12 mouse cellular contexts compared by ENCODE assay signal in genomic region chr17:36225231-36225824, GRCm38 (mm10). TPM values are rescaled to one million over a fixed set of nuclear protein-coding genes. Genes with fewer than 3 reads are reported as not detected.
A peak's percentile ranks its signal among the peaks of the same experiment; 100 is the strongest.
DNase-seq lines count a peak whose midpoint lies in the region; ATAC-seq and TF ChIP-seq lines count a peak whose summit lies in the region.
"Had no signal": no experiment of that assay in that cellular context is flagged by ENCODE, and none has a peak within 500 bp of the region (broad histone marks: within the 10 kb centered on the region; RNA-seq: fewer than 3 reads in every experiment).

No protein-coding gene starts in this region.

- 8% methylated on average over 9 of the region's 9 CpGs for WGBS in hindbrain, embryonic 13.5 days
- WGBS in hindbrain, embryonic 11.5 days, result 6% methylated on average over 9 of the region's 9 CpGs
- WGBS in stomach, postnatal 0 days, result 12% methylated on average over 9 of the region's 9 CpGs

- H3K4me2 ChIP-seq in hindbrain, embryonic 13.5 days, result peak overlapping the region; percentile 9; the same call in 1 of the 2 replicates
- H3K4me2 ChIP-seq in hindbrain, embryonic 11.5 days (replicated peaks; ENCODE audit: low read depth, low read length), result no peak overlapping the region
- no peak overlapping the region for H3K4me2 ChIP-seq in stomach, postnatal 0 days (replicated peaks; ENCODE audit: low read depth)

- H3K27ac ChIP-seq in hindbrain, embryonic 13.5 days, result no peak overlapping the region
- no peak overlapping the region for H3K27ac ChIP-seq in hindbrain, embryonic 11.5 days (ENCODE audit: low read depth, low read length)
- H3K27ac ChIP-seq in stomach, postnatal 0 days (replicated peaks), result no peak overlapping the region
- H3K27ac ChIP-seq: liver, embryonic 14.5 days had no signal

- no peaks in the 10 kb centered on the region for H3K9me3 ChIP-seq in hindbrain, embryonic 13.5 days
- no peaks in the 10 kb centered on the region for H3K9me3 ChIP-seq in hindbrain, embryonic 11.5 days (ENCODE audit: control insufficient read depth, low read length)
- no peaks in the 10 kb centered on the region for H3K9me3 ChIP-seq in stomach, postnatal 0 days (ENCODE audit: control insufficient read depth, low read length)
- H3K9me3 ChIP-seq: G1E had no signal

- no peak for TF ChIP-seq CTCF in stomach, postnatal 0 days (IDR thresholded peaks at IDR 0.05; ENCODE audit: low read depth)

- no peak for DNase-seq in hindbrain, embryonic 11.5 days (ENCODE audit: low spot score)
- peak; percentile 50 for DNase-seq in testis, postnatal 10 days (ENCODE audit: low spot score)
- DNase-seq in testis, postnatal 14 days (ENCODE audit: low spot score), result no peak
- peak; percentile 10 for DNase-seq in heart, postnatal 4 days
- DNase-seq in stomach, postnatal 0 days (ENCODE audit: low spot score), result no peak
- no peak for DNase-seq in ovary, adult 18-20 months (ENCODE audit: low spot score)
- DNase-seq: kidney, adult 2 months had no signal

- no peak; the same call in 1 of the 2 replicates for ATAC-seq in hindbrain, embryonic 13.5 days (ENCODE audit: low FRiP score)
- ATAC-seq in hindbrain, embryonic 11.5 days (ENCODE audit: low FRiP score), result no peak
- peak; percentile 21; the same call in 1 of the 2 replicates for ATAC-seq in stomach, postnatal 0 days (ENCODE audit: low FRiP score, low TSS enrichment)

- no peaks in the 10 kb centered on the region for H3K36me3 ChIP-seq in hindbrain, embryonic 13.5 days
- H3K36me3 ChIP-seq in hindbrain, embryonic 11.5 days (ENCODE audit: control insufficient read depth, insufficient read depth, low read length), result no peaks in the 10 kb centered on the region
- H3K36me3 ChIP-seq in stomach, postnatal 0 days (ENCODE audit: control insufficient read depth, insufficient read depth, low read length), result no peaks in the 10 kb centered on the region
- H3K36me3 ChIP-seq: G1E had no signal

- 0 out of 2 replicates have a peak, but pooled peaks cover 5% of the 10 kb centered on the region for H3K4me1 ChIP-seq in hindbrain, embryonic 13.5 days (replicated peaks)
- no peaks in the 10 kb centered on the region for H3K4me1 ChIP-seq in hindbrain, embryonic 11.5 days (replicated peaks; ENCODE audit: control insufficient read depth, insufficient read depth, low read length)
- no peaks in the 10 kb centered on the region for H3K4me1 ChIP-seq in stomach, postnatal 0 days (replicated peaks; ENCODE audit: control insufficient read depth, insufficient read depth)

- no peak for TF ChIP-seq EP300 in stomach, postnatal 0 days (optimal IDR thresholded peaks at IDR 0.05)

- peaks cover 43% of the 10 kb centered on the region for H3K27me3 ChIP-seq in hindbrain, embryonic 13.5 days
- H3K27me3 ChIP-seq in hindbrain, embryonic 11.5 days (ENCODE audit: control insufficient read depth, insufficient read depth, low read length), result peaks cover 21% of the 10 kb centered on the region
- peaks cover 5% of the 10 kb centered on the region; the same call in 1 of the 2 replicates for H3K27me3 ChIP-seq in stomach, postnatal 0 days (ENCODE audit: control insufficient read depth, insufficient read depth, low read length)

- H3K9ac ChIP-seq in hindbrain, embryonic 13.5 days, result no peak overlapping the region
- no peak overlapping the region for H3K9ac ChIP-seq in hindbrain, embryonic 11.5 days (ENCODE audit: low read depth, low read length)
- H3K9ac ChIP-seq in stomach, postnatal 0 days (ENCODE audit: low read length), result no peak overlapping the region
- H3K9ac ChIP-seq: liver, embryonic 14.5 days had no signal

- H3K4me3 ChIP-seq in hindbrain, embryonic 13.5 days, result no peak overlapping the region
- no peak overlapping the region for H3K4me3 ChIP-seq in hindbrain, embryonic 11.5 days (ENCODE audit: low read depth, low read length)
- H3K4me3 ChIP-seq in stomach, postnatal 0 days (ENCODE audit: low read depth, low read length), result no peak overlapping the region

RNA-seq across cellular contexts. Expression of gene Rpp21, which starts 32.5 kb away (rescaled TPM):
- 104 and 122 TPM in 2 replicates for polyA plus RNA-seq in hindbrain, embryonic 13.5 days (2015; fragmentation: Nextera tagmentation; extraction: Ambion mirVana)
- 86.4 and 91.0 TPM in 2 replicates for polyA plus RNA-seq in hindbrain, embryonic 11.5 days (2014; fragmentation: Nextera tagmentation; extraction: Ambion mirVana)
- total RNA-seq in heart, postnatal 4 days (2021), result 10 to 100 TPM; 35.0 to 43.1 TPM
- 126 TPM in 2 replicates for polyA plus RNA-seq in stomach, postnatal 0 days (2015; fragmentation: Nextera tagmentation; extraction: Ambion mirVana)

RNA-seq across cellular contexts. Expression of gene H2-T3, which starts 35.2 kb away (rescaled TPM):
- not detected in 2 replicates for polyA plus RNA-seq in hindbrain, embryonic 13.5 days (2015; fragmentation: Nextera tagmentation; extraction: Ambion mirVana)
- not detected in 2 replicates for polyA plus RNA-seq in hindbrain, embryonic 11.5 days (2014; fragmentation: Nextera tagmentation; extraction: Ambion mirVana)
- total RNA-seq in heart, postnatal 4 days (2021), result not detected
- 0.04 TPM in 1 of 2 replicates, not detected in the other for polyA plus RNA-seq in stomach, postnatal 0 days (2015; fragmentation: Nextera tagmentation; extraction: Ambion mirVana)
- total RNA-seq: layer of hippocampus, postnatal 10 days had no signal
- polyA plus RNA-seq: embryonic facial prominence, embryonic 14.5 days; G1E; kidney, adult 2 months; liver, embryonic 14.5 days had no signal

RNA-seq across cellular contexts. Expression of gene Trim39, which starts 46.7 kb away (rescaled TPM):
- 28.3 and 29.7 TPM in 2 replicates for polyA plus RNA-seq in hindbrain, embryonic 13.5 days (2015; fragmentation: Nextera tagmentation; extraction: Ambion mirVana)
- 19.5 and 22.3 TPM in 2 replicates for polyA plus RNA-seq in hindbrain, embryonic 11.5 days (2014; fragmentation: Nextera tagmentation; extraction: Ambion mirVana)
- 1 to 10 TPM; 8.3 TPM for total RNA-seq in heart, postnatal 4 days (2021)
- polyA plus RNA-seq in stomach, postnatal 0 days (2015; fragmentation: Nextera tagmentation; extraction: Ambion mirVana), result 6.2 and 6.5 TPM in 2 replicates

RNA-seq across cellular contexts. Expression of gene Gm8909, which starts 57.0 kb away (rescaled TPM):
- not detected in 2 replicates for polyA plus RNA-seq in hindbrain, embryonic 13.5 days (2015; fragmentation: Nextera tagmentation; extraction: Ambion mirVana)
- not detected in 2 replicates for polyA plus RNA-seq in hindbrain, embryonic 11.5 days (2014; fragmentation: Nextera tagmentation; extraction: Ambion mirVana)
- not detected for total RNA-seq in heart, postnatal 4 days (2021)
- 0.16 and 0.22 TPM in 2 replicates for polyA plus RNA-seq in stomach, postnatal 0 days (2015; fragmentation: Nextera tagmentation; extraction: Ambion mirVana)
- total RNA-seq: G1E; layer of hippocampus, postnatal 10 days had no signal
- polyA plus RNA-seq: embryonic facial prominence, embryonic 14.5 days; G1E; kidney, adult 2 months; liver, embryonic 14.5 days had no signal

Comparison
In these comparisons a context has a peak if more than half of its experiments do, and no peak if none do; other contexts are left out.
1. DNase-seq: peak in testis, postnatal 10 days (single experiment) and heart, postnatal 4 days (single experiment); none in hindbrain, embryonic 11.5 days (single experiment), testis, postnatal 14 days (single experiment), stomach, postnatal 0 days (single experiment) and ovary, adult 18-20 months (single experiment).